Comparison of ENCODE assay signal across 18 mouse cellular contexts in the genomic region with DNA sequence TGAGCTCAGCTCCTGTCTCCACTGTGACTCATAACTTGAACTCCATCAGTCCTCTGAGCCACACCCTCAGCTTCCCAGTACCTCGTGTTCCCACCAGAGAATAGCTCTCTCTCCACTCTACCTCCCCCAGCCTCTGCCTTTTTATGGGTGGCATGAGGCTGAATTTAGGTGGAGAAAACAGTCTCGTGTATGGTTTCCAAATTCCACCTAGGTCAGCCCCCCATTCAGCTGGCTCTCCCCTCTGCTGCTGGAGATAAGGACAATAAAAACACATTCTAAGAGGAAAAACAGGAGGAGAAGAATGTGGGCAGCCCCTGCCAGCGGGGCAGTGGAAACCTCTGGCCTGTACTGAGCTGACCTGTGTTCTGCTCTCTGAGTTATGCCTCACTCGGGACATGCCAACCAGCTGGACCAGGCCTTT. TPM values are rescaled to one million over a fixed set of nuclear protein-coding genes. Genes with fewer than 3 reads are reported as not detected.
DNase-seq lines count a peak whose midpoint lies in the region; ATAC-seq lines count a peak whose summit lies in the region.
"Had no signal": no experiment of that assay in that cellular context is flagged by ENCODE, and none has a peak within 500 bp of the region (broad histone marks: within the 10 kb centered on the region; RNA-seq: fewer than 3 reads in every experiment).

No protein-coding gene starts in this region.

- no peaks in the 10 kb centered on the region for H3K36me3 ChIP-seq in heart, embryonic 12.5 days
- H3K36me3 ChIP-seq: forebrain, embryonic 12.5 days; liver, embryonic 12.5 days; neural tube, embryonic 13.5 days had no signal

- ATAC-seq in heart, embryonic 12.5 days (ENCODE audit: insufficient number of reproducible peaks, low FRiP score): peak; percentile 49
- ATAC-seq: liver, embryonic 12.5 days had no signal

- H3K27me3 ChIP-seq in heart, embryonic 12.5 days (replicated peaks): no peaks in the 10 kb centered on the region
- H3K27me3 ChIP-seq: forebrain, embryonic 12.5 days; liver, embryonic 12.5 days; neural tube, embryonic 13.5 days had no signal

- peak; percentile 17 to 33 for DNase-seq in left cerebral cortex, adult 18-20 months (ENCODE audit: low spot score in 2 of 2)
- no peak for DNase-seq in left cerebral cortex, adult 8-10 months (ENCODE audit: low spot score in 2 of 2)
- DNase-seq in urinary bladder, postnatal 36 days (ENCODE audit: low spot score in 2 of 2): peak; percentile 20 to 31
- no peak for DNase-seq in urinary bladder, postnatal 10 days (ENCODE audit: low spot score)
- no peak for DNase-seq in natural killer cell, adult 2 months (ENCODE audit: low spot score in 2 of 2)
- DNase-seq in embryo, embryonic 10 days (ENCODE audit: low spot score): no peak
- DNase-seq: cerebellum, postnatal 10 days; kidney, adult 9 months; lung, postnatal 10 days; midbrain, embryonic 14.5 days; right cerebral cortex, postnatal 4 days; thymus, postnatal 4 days had no signal

- H3K4me1 ChIP-seq in heart, embryonic 12.5 days (replicated peaks): peaks cover 23% of the 10 kb centered on the region
- H3K4me1 ChIP-seq: forebrain, embryonic 12.5 days; neural tube, embryonic 13.5 days had no signal

- no peaks in the 10 kb centered on the region for H3K9me3 ChIP-seq in heart, embryonic 12.5 days (replicated peaks)
- H3K9me3 ChIP-seq: forebrain, embryonic 12.5 days; liver, embryonic 12.5 days; neural tube, embryonic 13.5 days had no signal

- no peak overlapping the region for H3K4me3 ChIP-seq in heart, embryonic 12.5 days
- H3K4me3 ChIP-seq: forebrain, embryonic 12.5 days; layer of hippocampus, adult 2 months; liver, embryonic 12.5 days; neural tube, embryonic 13.5 days had no signal

- H3K27ac ChIP-seq in heart, embryonic 12.5 days (ENCODE audit: poor library complexity, severe bottlenecking): no peak overlapping the region
- H3K27ac ChIP-seq: forebrain, embryonic 12.5 days; hindbrain, embryonic 14.5 days; layer of hippocampus, adult 2 months; liver, embryonic 12.5 days; neural tube, embryonic 13.5 days had no signal

- no peak overlapping the region for H3K4me2 ChIP-seq in heart, embryonic 12.5 days
- H3K4me2 ChIP-seq: forebrain, embryonic 12.5 days; hindbrain, embryonic 14.5 days; liver, embryonic 12.5 days; neural tube, embryonic 13.5 days had no signal

- H3K9ac ChIP-seq in heart, embryonic 12.5 days: no peak overlapping the region
- H3K9ac ChIP-seq: forebrain, embryonic 12.5 days; hindbrain, embryonic 14.5 days; liver, embryonic 12.5 days; neural tube, embryonic 13.5 days had no signal

- WGBS in heart, embryonic 12.5 days: 27% methylated on average over 4 of the region's 4 CpGs

RNA-seq across cellular contexts. Expression of a gene that starts 28.4 kb away (rescaled TPM):
- 10 to 100 TPM; 15.9 to 16.7 TPM for total RNA-seq in left cerebral cortex, adult 18-20 months (2021)
- total RNA-seq in left cerebral cortex, adult 8-10 months (2022): 10 to 100 TPM; 12.0 to 14.0 (median 13.2) TPM
- polyA plus RNA-seq in heart, embryonic 12.5 days (2016; fragmentation: Nextera tagmentation; extraction: Ambion mirVana): 14.2 and 16.2 TPM in 2 replicates

Comparison
In these comparisons a context has a peak if more than half of its experiments do, and no peak if none do; other contexts are left out.
1. DNase-seq: peak in left cerebral cortex, adult 18-20 months (2 of 2) and urinary bladder, postnatal 36 days (2 of 2); none in left cerebral cortex, adult 8-10 months (0 of 2), urinary bladder, postnatal 10 days (single experiment), natural killer cell, adult 2 months (0 of 2) and embryo, embryonic 10 days (single experiment).